ENCODE assay signal across 13 mouse cellular contexts in genomic region chr12:52389552-52389951, GRCm38 (mm10).
DNase-seq lines count a peak whose midpoint lies in the region; ATAC-seq and TF ChIP-seq lines count a peak whose summit lies in the region.
"Had no signal": no experiment of that assay in that cellular context is flagged by ENCODE, and none has a peak within 500 bp of the region (broad histone marks: within the 10 kb centered on the region; RNA-seq: fewer than 3 reads in every experiment).

No protein-coding gene starts in this region.

- H3K27me3 ChIP-seq in heart, postnatal 0 days (ENCODE audit: control insufficient read depth, insufficient read depth, low read length) = no peaks in the 10 kb centered on the region
- H3K27me3 ChIP-seq in hindbrain, embryonic 14.5 days (ENCODE audit: control insufficient read depth, insufficient read depth, low read length) = no peaks in the 10 kb centered on the region
- H3K27me3 ChIP-seq: liver, embryonic 15.5 days had no signal

- DNase-seq in heart, postnatal 0 days (ENCODE audit: low spot score) = no peak
- no peak for DNase-seq in heart, postnatal 36 days
- peak; percentile 58 for DNase-seq in retina, postnatal 1 day
- DNase-seq in retina, embryonic 14.5 days (ENCODE audit: low spot score) = no peak
- DNase-seq in hindbrain, embryonic 14.5 days (ENCODE audit: low spot score) = no peak
- DNase-seq in adrenal gland, adult 8-10 months = no peak
- no peak for DNase-seq in liver
- DNase-seq in thymus, postnatal 36 days = no peak
- DNase-seq: gastrocnemius, postnatal 25 days; lung, postnatal 4 days; spleen, adult 18-20 months had no signal

- no peaks in the 10 kb centered on the region for H3K36me3 ChIP-seq in heart, postnatal 0 days (replicated peaks; ENCODE audit: control insufficient read depth, insufficient read depth, low read length)
- H3K36me3 ChIP-seq in hindbrain, embryonic 14.5 days (replicated peaks; ENCODE audit: control insufficient read depth, insufficient read depth) = no peaks in the 10 kb centered on the region
- H3K36me3 ChIP-seq: liver, embryonic 15.5 days had no signal

- ATAC-seq in heart, postnatal 0 days (ENCODE audit: insufficient read depth, low read depth) = no peak
- peak; percentile 26; the same call in 1 of the 2 replicates for ATAC-seq in hindbrain, embryonic 14.5 days (ENCODE audit: low FRiP score)

- H3K4me3 ChIP-seq in heart, postnatal 0 days (ENCODE audit: low read depth, low read length) = no peak overlapping the region
- no peak overlapping the region for H3K4me3 ChIP-seq in hindbrain, embryonic 14.5 days (replicated peaks; ENCODE audit: low read length)
- H3K4me3 ChIP-seq: liver, embryonic 15.5 days had no signal

- TF ChIP-seq EP300 in heart, postnatal 0 days (IDR thresholded peaks at IDR 0.05; ENCODE audit: low read depth) = no peak

- H3K27ac ChIP-seq in heart, postnatal 0 days (ENCODE audit: low read depth) = 0 out of 2 replicates have a peak overlapping the region, but pooled peaks have one; percentile 12
- 0 out of 2 replicates have a peak overlapping the region, but pooled peaks have one; percentile 39 for H3K27ac ChIP-seq in hindbrain, embryonic 14.5 days
- H3K27ac ChIP-seq: liver, embryonic 15.5 days; stomach, postnatal 0 days had no signal

- intact Hi-C loops in heart, postnatal 36 days (cut with DNase I) = no loop called here

- 73% methylated on average over 5 of the region's 5 CpGs for WGBS in heart, postnatal 0 days
- 41% methylated on average over 5 of the region's 5 CpGs for WGBS in hindbrain, embryonic 14.5 days

- H3K9me3 ChIP-seq in heart, postnatal 0 days (replicated peaks; ENCODE audit: control insufficient read depth, low read length) = no peaks in the 10 kb centered on the region
- no peaks in the 10 kb centered on the region for H3K9me3 ChIP-seq in hindbrain, embryonic 14.5 days (ENCODE audit: control insufficient read depth, low read length)
- H3K9me3 ChIP-seq: liver, embryonic 15.5 days had no signal

- H3K4me2 ChIP-seq in heart, postnatal 0 days (ENCODE audit: low read depth, low read length) = no peak overlapping the region
- no peak overlapping the region for H3K4me2 ChIP-seq in hindbrain, embryonic 14.5 days (replicated peaks)
- H3K4me2 ChIP-seq: liver, embryonic 15.5 days had no signal

- H3K9ac ChIP-seq in heart, postnatal 0 days (replicated peaks; ENCODE audit: low read depth, low read length) = no peak overlapping the region
- no peak overlapping the region for H3K9ac ChIP-seq in hindbrain, embryonic 14.5 days
- H3K9ac ChIP-seq: liver, embryonic 15.5 days had no signal

- H3K4me1 ChIP-seq in heart, postnatal 0 days (ENCODE audit: control insufficient read depth, insufficient read depth) = 0 out of 2 replicates have a peak, but pooled peaks cover 3% of the 10 kb centered on the region
- H3K4me1 ChIP-seq in hindbrain, embryonic 14.5 days (replicated peaks; ENCODE audit: control insufficient read depth, insufficient read depth, low read length) = peaks cover 8% of the 10 kb centered on the region; the same call in 1 of the 2 replicates
- H3K4me1 ChIP-seq: liver, embryonic 15.5 days had no signal

- TF ChIP-seq CTCF in heart, postnatal 0 days (IDR thresholded peaks at IDR 0.05; ENCODE audit: low read depth) = no peak
